Mouse (Mus musculus) right cerebral cortex, adult 18-20 months (tissue): ENCODE data around the gene Neil1.
A peak's percentile ranks its signal among the peaks of the same experiment; 100 is the strongest.

Experiments
- DNase-seq: peaks from one replicate; pipeline ENCODE4 v3.0.0; 2022; ENCODE audit warnings: mixed read lengths

Neil1 gene

GRCm38 (mm10) chr9:57138507-57138906 is 9.6 kb downstream of the Neil1 start:
- DNase-seq = no peak

DNA sequence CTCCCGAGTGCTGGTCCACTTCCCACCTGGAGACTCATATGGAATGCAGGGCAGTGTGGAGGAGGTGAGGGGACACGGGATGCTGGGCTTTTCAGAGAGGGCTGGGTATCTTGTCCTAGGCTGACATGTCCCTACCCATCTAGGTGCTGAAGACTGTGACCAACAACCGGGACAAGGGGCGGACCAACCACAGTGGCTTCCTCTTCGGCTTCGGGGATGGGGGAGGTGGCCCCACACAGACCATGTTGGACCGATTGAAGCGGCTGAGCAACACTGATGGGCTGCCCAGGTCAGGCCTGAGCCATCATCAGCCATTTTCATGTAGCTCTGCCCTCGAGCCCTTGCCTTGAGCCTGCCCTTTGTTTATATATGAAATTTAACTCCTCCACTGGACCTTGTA is 10.3 kb downstream of the Neil1 start:
- no peak for DNase-seq

DNA sequence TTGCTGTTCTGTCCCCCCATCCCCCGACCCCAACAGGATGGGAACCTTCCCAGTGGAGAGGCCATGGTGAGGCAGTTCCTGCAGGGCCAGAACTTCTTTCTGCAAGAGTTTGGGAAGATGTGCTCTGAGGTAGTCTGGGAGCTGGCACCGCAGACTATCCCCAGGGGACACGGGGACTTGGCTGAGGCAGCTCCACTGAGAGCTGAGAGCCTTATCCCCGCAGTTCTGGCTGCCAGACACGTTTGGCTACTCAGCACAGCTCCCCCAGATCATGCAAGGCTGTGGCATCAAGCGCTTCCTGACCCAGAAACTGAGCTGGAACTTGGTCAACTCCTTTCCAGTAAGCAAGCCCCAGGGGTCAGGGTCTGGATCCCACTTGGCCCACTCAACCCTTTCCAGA is 10.9 kb downstream of the Neil1 start:
- no peak for DNase-seq

DNA sequence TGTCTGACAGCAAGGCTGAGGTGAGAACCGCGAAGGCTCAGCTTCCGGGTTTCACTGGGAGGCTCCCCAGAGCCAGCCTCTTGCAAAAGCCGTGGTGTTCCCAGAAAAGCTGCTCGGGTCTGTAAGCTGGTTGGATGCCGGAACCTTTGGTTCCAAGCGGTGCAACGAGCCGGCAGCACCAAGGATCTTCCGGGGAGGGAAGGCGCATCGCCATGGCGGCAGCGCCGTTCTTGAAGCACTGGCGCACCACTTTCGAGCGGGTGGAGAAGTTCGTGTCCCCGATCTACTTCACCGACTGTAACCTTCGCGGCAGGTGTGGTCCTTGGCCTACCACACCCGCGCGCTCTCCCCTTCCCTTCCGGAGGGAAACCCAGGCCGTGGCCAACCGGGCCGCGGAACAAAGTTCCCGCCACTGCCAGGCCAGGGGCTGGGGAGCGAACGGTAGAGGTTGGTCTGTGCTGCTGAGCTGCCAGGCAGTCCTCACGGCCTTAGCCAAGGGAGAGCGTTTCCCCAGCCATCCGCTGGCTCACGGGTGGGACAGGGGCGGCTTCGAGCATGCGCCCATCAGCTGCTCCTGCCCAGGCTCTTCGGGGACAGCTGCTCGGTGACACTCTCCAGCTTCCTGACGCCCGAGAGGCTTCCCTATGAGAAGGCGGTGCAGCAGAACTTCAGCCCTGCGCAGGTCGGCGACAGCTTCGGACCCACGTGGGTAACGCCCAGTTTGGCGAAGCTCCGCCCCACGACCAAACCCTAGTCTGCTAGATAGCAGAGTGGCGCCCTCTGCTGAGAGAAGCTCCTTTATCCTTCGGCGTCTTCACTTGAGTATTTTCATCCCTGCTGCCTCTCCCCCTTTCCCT is 17.3 kb downstream of the Neil1 start, which contains the start of gene Man2c1:
Man2c1 (plus strand) TSS at position 114 of the 857 bp plus-strand sequence.
- peak; percentile 95 for DNase-seq

DNA sequence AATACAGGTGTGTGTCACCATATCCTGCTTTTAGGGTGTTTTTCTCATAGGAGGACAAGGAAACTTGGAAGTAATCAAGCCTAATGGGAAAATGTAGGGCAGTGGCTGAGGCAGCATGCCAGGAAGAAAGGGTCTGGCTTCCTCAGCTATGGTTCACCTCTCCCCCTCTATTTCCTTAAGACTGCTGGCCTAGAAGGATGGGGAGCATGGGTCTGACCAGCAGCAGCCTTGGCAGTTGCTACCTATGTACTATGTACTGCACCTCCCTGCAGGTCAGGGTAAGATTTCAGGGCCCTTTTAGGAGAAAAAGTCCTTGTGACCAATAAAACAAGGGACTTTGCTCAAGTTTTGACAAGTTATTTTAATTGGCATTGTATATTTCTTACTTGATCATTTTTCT is 18.5 kb downstream of the Neil1 start:
- no peak for DNase-seq

DNA sequence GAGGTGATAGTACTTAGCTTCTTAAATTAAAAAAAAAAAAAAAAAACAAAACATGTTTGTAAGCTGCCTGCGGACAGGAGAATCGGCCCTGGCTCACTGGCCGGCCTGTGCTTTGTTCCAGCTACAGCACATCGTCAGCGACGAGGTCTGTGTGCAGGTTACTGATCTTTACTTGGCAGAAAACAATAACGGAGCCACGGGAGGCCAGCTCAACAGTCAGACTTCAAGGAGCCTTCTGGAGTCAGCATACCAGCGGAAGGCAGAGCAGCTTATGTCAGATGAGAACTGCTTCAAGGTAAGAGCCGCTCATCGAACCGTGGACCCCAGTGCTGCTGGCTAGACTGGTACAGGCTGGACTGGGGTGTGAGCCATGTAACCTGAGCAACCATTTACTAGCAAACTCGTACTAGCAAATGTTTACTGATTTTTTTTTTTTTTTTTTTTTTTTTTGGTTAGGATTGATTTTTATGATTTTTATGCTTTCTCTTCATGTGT is 30.8 kb downstream of the Neil1 start:
- no peak for DNase-seq
